Mouse (Mus musculus) cerebellum, adult 9-10 months (tissue): ENCODE measurements around the gene Ramp1.

Source experiments
- DNase-seq: peaks from one replicate; pipeline ENCODE4 v3.0.0; 2022

The Ramp1 gene

GRCm38 (mm10) chr1:91201122-91201521 is 21.5 kb downstream of the Ramp1 start:
- no peak for DNase-seq

- no peak for DNase-seq
Measured at GRCm38 (mm10) chr1:91204221-91204765, 24.7 kb downstream of the Ramp1 start.

DNA sequence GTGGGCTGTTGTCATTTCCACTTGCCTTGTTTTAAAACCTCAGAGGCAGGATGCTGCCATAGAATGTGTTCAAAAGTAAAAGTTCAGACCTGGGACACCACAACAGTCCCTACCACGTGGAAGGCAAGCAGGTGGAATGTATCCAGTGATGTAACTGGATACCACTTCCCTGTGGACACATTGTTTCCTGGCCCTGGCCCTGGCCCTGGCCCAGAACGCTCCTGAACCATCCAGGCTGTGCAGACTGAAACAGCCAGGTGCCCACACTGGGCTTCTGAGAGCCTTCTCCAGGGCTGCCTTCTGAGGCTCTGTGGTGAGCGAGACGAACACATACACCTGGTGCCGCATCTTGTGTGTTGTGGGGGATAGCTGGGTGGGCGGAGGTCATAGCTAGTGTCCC is 26.0 kb downstream of the Ramp1 start:
- DNase-seq, result no peak

DNA sequence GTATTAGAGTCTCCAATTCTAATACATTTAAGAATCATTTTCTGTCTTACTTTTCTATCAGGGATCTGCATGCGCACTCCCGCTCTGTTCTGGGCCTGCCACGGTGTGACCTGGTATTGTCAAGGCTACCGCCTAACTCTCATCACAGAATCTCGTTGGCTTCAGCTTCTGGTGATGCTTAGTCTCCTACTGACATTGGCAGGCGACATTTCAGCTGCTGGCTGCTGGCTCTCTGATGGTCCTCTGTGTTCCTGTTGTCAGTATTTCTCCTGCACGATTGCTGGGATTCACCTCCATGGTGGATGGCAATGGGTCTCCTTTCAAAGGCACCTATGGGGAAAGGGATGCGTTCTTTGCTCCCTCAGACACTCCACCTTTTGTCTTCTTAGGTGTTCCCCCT is 26.7 kb downstream of the Ramp1 start:
- DNase-seq, result no peak

DNA sequence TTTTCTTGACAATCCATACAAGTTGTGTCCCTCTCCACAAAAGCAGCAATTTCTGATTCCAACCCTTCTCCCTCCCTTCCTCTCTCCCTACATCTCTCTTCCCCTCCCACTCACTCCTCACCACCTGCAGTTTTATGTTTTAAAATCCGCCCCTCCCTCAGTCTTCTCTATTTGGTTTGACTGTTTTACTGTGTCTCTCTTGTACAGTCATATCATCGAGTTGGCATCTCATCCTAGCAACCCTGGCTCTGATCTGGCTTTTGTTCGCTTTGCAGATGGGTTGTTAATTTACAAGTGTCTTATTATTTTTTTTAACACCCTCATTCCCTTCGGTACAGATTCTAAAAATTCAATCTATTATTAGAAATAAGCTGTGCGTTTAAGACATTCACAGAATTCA is 27.3 kb downstream of the Ramp1 start:
- no peak for DNase-seq

DNA sequence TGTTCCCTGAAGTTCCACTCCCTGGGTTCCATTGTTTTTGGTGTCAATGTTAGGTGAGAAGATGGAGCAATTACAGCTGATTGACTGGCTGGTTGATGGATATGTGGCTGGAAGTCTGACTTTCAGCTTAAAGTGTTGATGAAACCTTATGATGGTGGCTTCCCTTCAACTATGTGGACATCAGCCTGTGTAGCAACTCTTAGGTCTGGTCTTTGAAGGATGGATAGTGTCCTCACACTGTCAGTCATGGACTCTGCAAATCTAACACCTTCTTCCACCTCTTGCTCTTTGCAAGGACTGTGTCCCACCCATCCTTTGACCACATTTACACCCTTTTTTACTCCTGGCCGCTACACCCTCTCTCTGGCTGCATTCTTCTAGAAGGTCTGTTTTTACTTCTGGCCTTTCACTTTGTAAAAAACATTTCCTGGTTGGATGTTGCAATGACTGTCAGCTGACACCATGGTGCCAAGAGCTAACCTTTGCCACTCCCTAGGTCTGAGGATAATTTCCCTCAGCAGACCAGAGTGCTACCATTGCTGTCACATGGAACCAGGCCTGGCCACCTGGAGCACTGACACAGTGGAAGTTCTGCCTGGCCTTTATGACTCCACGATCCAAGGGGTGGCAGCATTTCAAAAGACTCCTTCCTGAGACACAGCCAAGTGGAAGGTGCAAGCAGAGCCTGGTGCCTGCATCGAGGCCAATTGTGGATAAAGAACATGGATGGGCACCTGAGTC is 27.9 kb downstream of the Ramp1 start:
- peak; percentile 15 for DNase-seq

DNA sequence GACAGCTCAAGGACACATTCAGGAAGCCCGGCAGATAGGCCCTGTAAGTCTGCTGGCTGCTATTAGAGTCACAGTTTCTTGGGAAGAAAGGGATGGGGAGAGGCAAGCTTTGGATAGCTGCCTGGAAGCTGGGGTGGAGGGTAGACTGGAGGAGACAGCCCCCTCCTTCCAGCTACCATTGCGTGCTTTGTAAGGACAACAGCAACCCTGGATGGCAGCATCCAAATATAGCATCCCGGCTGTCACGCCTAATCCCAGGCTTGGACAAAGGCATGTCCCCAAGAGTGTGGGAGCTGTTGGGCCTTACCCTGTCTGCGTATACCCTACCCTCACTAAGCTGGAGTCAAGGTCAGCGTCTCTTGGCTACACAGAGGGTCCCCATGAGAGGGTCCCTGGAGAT is 29.7 kb downstream of the Ramp1 start:
- peak; percentile 20 for DNase-seq

DNA sequence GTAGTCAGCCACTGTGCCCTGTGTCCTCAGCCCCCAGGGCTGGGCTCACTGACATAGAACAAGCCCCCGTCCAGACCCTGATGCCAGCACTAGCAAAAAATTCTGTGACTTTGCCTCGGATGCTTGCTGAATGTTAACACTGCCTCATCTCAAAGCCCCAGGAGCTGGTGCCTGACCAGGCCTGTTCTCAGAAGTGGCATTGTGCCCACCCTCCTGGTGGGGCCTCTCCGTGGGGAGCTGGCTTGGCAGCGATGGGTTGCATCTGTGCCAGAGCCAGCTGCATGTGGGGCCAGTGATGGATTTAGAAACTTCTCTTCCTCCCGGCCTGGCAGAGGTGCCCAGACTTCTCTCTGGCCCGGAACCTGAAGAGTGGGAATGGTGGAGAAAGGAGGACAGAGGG is 30.2 kb downstream of the Ramp1 start:
- DNase-seq, result peak; percentile 61

DNA sequence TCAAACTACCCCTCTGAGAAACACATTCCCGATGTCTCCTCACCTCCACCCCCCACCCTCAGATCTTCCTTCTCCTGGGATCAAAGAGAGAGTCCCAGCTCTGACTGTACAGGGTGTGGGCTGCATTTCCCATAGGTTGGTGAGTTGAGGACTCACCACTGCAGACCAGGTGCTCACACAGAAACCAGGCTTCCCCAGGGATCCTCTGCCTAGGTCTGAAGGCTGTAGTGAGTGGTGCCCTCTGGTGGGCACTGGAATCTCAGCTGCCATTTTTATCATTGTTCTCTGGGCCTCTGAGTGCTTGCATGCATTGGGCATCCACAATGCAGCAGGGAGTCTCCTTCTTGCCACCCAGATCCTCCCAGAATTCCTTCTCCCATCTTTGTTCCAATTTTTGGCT is 31.5 kb downstream of the Ramp1 start:
- peak; percentile 38 for DNase-seq

- DNase-seq, result no peak
Measured at GRCm38 (mm10) chr1:91211591-91212008, 32.0 kb downstream of the Ramp1 start.

DNA sequence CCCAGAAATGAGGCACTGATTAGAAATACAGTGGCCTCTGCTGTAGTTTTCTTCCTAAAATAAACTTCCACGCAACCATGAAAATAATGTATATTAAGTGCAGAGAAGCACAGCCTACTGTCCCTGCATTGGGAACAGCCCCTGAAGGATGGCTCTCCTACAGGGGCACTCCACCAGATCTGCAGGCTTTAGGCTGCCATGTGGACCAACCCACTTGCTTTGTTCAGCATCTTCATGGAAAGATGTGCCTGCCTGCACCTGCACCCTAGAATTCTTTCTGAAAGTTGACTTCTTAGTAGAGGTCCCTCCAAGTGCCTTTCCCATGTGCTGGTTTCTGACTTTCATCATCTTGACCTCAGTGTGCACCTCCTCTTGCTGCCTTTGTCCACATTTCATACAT is 35.6 kb downstream of the Ramp1 start:
- no peak for DNase-seq

- peak; percentile 19 for DNase-seq
Measured at GRCm38 (mm10) chr1:91215981-91216380, 36.4 kb downstream of the Ramp1 start.

GRCm38 (mm10) chr1:91216504-91217267 is 37.1 kb downstream of the Ramp1 start:
- DNase-seq, result no peak

DNA sequence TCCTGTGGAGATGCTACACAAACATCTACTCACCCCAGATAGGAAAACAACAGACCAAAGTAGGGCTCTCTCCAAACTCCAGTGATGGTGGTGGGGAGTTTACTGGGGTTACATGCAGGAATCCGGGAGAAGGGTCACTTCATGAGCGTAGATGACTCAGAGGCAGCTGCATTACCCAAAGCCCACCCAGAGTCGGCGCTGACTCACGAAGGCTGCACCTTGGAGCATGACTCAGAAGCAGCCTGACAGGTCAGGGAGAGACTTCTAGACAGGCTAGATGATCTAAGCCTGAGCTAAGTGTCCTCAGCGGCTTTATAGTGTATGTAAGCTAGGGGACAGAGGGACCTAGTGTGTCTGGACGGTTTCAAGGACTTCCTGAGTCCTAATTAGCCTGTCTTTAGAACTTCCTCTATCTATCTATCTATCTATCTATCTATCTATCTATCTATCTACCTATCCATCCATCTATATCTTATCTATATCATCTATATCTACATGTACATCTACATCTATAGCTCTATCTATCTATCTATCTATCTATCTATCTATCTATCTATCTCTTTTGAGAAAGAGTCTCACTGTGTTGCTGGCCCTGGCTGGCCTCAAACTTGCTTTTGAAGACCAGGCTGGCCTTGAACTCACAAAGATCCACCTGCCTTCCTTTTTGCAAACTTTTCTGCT is 40.2 kb downstream of the Ramp1 start:
- DNase-seq, result no peak

DNA sequence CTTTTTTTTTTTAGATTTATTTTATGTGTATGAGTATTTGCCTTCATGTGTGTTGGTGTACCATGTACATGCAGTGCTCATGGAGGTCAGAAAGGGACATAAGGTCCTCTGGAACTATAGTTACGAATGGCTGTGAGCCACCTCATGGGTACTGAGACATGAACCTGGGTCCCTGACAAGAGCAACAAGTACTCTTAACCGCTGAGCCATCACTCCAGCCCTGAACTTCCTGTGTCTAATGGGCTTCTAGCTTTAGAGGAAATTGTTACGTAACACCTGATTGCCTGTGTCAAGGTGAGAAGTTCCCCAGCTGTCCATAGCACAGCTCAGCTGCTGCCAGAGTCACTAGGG is 40.7 kb downstream of the Ramp1 start:
- DNase-seq, result no peak

DNA sequence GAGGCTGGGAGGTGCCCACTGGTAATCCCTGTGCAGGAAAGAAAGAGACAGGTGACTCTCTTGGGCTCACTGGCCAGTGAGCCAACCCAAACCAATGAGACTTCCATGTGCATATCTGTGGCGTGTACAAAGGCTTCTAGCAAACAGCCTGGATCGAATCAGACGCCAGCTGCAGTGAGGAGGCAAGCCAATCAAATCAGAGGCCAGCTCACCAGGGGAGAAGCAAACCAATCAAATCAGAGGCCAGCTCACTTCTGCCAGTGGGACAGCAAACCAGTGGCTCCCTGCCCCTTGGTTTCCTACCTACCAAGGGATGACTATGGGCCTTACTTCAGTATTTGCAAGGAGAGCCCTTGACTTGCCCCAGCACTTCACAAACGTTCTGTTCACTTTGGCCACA is 46.9 kb downstream of the Ramp1 start:
- DNase-seq, result no peak

GRCm38 (mm10) chr1:91227381-91228054 is 47.9 kb downstream of the Ramp1 start:
- no peak for DNase-seq

GRCm38 (mm10) chr1:91231142-91231541 is 51.5 kb downstream of the Ramp1 start:
- no peak for DNase-seq

- DNase-seq, result no peak
Measured at GRCm38 (mm10) chr1:91231896-91232295, 52.3 kb downstream of the Ramp1 start.

GRCm38 (mm10) chr1:91235395-91235794 is 55.8 kb downstream of the Ramp1 start:
- DNase-seq, result no peak

- no peak for DNase-seq
Measured at GRCm38 (mm10) chr1:91237676-91238075, 58.1 kb downstream of the Ramp1 start.

- no peak for DNase-seq
Measured at GRCm38 (mm10) chr1:91239112-91239511, 59.5 kb downstream of the Ramp1 start.

DNA sequence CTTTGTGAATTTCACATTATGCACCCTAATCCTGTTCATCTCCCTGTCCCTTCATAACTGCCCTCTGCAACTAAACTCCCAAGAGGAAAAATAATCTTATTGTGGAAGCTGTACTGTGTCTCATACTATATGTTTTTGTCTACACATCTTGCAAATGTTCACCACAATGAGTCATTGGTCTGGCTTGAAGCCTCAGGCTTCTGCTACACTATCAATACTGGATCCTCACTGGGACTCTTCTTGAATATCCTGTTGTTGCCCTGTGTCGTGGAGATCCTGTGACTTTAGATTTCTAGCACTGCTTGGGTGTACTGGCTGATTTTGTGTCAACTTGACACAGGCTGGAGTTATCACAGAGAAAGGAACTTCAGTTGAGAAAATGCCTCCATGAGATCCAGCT is 60.2 kb downstream of the Ramp1 start:
- no peak for DNase-seq
